Mouse (Mus musculus) cerebellum, adult 11 months (tissue): ENCODE data around the gene Pik3r6.

Experiments
- DNase-seq: peaks from one replicate; pipeline ENCODE4 v3.0.0; 2022

Gene Pik3r6

DNA sequence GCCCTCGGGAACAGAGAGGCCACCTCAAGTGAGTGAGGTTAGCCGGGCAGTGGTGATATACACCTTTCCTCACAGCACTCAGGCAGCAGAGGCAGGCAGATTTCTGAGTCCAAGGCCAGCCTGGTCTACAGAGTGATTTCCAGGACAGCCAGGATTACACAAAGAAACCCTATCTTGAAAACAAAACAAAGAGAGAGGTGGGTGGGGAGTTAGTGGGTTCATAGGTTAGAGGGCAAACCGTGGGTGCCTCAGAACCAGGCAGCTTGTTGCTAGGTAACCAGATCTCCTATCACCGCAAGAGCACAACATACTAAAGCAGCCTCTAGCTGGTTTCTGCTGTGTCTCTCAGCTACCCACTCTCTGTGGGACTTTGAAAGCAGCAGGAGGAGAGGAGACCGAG lies 83.9 kb downstream of the Pik3r6 start, which contains the start of gene Ccdc42:
Ccdc42 (plus strand) TSS at position 301 of the 400 bp plus-strand sequence.
- no peak for DNase-seq

DNA sequence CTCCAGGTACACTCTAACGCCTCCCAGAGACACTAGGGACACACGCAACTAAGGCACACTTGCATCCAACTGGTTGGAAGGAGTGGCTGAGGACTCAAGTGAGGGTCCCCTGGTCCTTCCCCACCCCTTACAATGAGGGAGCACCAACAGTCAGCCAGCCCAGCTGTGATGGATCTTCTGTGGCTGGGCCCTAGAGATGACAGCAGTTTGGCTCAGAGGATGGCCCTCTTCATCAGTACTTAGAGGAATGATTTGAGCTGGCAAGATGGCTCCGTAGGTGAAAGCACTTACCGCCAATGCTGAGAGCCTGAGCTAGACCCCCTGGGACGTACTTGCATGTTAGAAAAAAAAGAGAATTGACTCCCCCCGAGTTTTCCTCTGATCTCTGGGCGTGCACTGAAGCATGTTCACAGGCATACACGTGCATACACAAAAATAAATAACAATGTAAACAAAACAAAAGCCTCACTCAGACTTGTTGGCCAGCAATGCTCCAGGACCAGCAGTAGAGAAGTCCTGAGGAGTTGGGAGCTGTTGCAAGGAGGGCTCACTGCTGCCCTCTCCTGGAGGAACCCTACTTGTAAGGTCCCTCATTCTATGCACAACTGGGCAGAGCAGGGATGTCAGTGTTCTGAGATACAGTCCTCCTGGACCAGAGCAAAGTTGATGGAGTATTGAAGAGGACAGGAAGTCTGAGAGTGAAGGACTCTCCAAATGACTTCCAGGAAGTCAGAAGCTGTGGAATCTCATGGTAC lies 86.4 kb downstream of the Pik3r6 start:
- DNase-seq = peak; percentile 76

DNA sequence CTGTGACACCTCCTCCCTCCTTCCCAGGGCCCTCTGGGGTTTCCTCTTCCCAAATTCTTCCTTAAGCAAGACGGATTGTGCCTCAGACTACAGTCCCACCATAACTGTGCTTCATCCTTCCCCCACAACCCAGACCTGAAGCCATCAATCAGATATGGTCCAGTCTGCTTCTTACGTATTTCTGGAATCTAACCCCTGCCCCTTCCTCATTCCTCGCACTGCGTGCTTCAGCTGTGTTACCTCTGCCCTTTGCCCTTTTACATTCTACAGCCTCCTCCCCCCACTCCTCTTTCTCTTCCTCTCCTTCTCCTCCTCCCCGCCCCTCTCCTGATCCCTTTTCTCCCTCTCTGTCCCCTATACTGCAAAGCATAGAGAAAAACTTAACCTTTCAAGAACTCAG lies 88.9 kb downstream of the Pik3r6 start:
- no peak for DNase-seq

DNA sequence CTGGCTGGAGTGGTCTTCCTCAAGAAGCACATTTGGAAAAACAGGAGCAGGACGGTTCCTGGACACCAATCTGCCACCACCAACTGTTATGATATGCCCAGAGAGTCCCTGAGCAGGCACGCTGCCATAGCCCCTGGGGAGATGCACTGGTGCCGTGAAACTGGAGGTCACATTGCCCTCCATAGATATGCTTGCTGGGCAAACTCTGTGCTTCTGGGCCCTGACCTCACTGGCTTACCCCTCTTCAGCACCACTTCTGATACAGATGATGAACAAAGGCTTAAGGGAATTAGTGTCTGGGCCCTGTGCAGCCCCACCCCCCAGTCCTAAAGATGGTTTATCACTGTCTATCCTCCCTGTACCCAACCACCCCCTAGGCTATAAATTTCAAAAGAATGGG lies 90.4 kb downstream of the Pik3r6 start:
- DNase-seq = no peak

DNA sequence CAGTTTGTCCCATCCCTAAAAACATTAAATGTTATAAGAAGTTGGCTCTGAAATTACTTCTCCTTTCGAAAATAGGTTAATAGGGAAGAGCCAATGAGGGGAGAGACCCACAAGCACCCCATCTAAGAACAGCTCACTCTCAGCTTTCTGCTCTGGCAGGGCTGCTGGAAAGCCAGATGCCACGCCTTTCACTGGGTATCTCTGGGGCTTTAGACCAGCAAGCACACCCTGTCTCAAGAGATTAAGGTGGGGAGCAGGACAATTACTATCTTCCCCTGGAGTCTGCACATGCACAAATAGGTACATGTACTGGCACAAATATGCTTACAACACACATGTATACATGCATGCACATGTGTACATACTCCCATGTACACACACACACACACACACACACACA lies 95.1 kb downstream of the Pik3r6 start:
- no peak for DNase-seq

DNA sequence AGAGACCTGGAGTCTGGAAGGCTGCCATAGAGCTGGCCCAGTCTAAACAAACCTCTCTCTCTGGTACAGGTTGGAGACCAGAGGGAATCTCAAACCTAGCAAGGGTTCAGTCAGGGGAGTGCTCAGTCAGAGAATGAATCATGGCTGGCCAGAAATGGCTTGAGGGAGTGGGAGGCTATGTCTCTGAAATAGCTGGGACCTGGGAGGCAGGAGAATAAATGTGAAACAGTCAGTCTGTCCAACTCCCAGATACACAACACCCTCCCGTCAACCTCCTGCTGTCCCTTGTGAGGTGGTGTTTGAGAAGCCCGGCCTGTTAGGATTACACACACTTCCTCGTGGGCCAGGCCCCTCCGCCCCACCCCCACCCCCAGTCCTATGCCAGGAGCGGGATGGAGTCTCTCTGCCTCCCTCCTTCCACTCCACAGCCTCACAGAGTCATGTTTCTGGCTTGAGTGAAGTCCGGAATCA lies 97.8 kb downstream of the Pik3r6 start:
- no peak for DNase-seq

DNA sequence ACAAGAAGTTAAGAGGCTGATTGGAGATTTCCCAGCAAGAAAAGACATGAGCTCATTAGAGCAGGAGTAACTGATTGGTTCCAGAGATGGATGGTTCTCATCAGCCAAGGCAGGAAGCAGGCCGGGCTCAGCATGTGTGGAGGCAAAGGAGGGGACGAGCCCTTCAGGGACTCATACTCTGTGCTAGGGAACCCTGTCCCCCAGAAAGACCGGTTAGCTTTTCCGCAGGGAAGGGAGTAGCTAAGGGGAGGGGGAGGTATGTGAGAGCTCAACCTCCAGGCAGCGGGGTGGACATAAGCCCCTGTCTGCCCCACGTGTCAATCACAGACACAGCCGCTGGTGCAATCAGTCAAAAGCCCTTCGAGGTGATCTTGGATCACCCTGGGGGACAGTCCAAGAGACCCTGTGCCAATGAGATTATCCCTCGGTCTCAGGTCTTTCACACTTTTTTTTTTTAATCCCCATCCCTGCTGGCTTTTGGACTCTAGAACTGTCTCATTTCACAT lies 98.7 kb downstream of the Pik3r6 start:
- no peak for DNase-seq
